Mouse (Mus musculus): ENCODE results near the gene Gm11146.

Gm11146 gene

GRCm38 (mm10) chr16:77556446-77557105 is 45.3 kb downstream of the Gm11146 start:
- no peak for DNase-seq (ENCODE audit: low spot score)

- no peak for DNase-seq (ENCODE audit: low spot score)
Measured at GRCm38 (mm10) chr16:77551051-77551450, 50.8 kb downstream of the Gm11146 start.

Measured in T-cell, adult 2 months (primary cell).